Comparison of ENCODE assay signal across 8 mouse cellular contexts in the genomic region with DNA sequence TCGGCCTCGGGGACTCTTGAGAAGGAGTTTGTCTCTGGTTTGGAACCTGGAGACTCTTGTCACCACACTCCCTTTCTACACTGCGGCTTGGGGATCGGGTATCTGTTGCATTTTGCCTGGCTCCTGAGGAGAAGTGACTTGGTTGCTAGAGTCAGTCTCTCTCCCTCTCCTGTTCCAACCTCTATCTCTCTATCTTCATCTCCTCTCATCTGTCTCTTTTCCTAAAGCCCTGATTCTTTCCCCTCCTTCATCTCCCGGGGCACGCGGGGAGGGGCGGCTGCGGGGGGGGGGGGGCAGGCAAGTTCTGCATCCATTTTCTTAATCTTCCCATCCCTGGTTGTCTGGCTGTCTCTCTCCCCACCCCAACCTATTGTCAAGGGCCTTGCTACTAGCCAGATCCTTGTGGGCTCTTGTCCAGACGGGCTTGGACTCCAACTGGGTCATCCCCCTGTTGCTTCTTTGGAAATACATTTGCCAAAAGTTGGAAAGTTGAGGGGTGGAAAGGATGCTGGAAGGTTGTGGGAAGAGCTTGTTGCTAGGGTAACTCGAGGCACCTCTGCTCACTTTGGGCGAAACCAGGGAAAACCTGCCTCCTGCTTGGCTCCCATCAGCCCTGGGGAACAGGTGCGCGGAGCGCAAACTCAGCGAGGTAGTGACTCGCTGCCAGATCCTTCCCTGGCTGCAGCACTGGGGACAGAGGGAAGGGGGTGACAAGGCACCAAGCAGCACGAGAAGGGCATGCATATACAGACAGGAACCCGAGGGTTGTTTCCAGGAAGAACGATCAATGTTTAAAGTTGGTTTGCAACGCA. TPM values are rescaled to one million over a fixed set of nuclear protein-coding genes. Genes with fewer than 3 reads are reported as not detected.
A peak's percentile ranks its signal among the peaks of the same experiment; 100 is the strongest.
DNase-seq lines count a peak whose midpoint lies in the region; ATAC-seq lines count a peak whose summit lies in the region.

No protein-coding gene starts in this region.

- no peak for DNase-seq in heart, postnatal 25 days (ENCODE audit: low spot score)
- peak; percentile 46 for DNase-seq in R1 (ENCODE audit: low read depth, low spot score)
- DNase-seq in forebrain, embryonic 10.5 days (ENCODE audit: extremely low spot score, low spot score) = peak; percentile 19
- DNase-seq in thymus, postnatal 10 days (ENCODE audit: low spot score in 2 of 2) = no peak
- no peak for DNase-seq in kidney, postnatal 36 days

- H3K36me3 ChIP-seq in heart, embryonic 12.5 days = no peaks in the 10 kb centered on the region
- H3K36me3 ChIP-seq in forebrain, embryonic 10.5 days (replicated peaks) = no peaks in the 10 kb centered on the region
- no peaks in the 10 kb centered on the region for H3K36me3 ChIP-seq in limb, embryonic 13.5 days
- no peaks in the 10 kb centered on the region for H3K36me3 ChIP-seq in stomach, embryonic 15.5 days

- peaks cover 8% of the 10 kb centered on the region; the same call in 1 of the 2 replicates for H3K4me1 ChIP-seq in heart, embryonic 12.5 days (replicated peaks)
- H3K4me1 ChIP-seq in forebrain, embryonic 10.5 days = peaks cover 26% of the 10 kb centered on the region
- peaks cover 11% of the 10 kb centered on the region for H3K4me1 ChIP-seq in limb, embryonic 13.5 days
- 0 out of 2 replicates have a peak, but pooled peaks cover 10% of the 10 kb centered on the region for H3K4me1 ChIP-seq in stomach, embryonic 15.5 days

- no peaks in the 10 kb centered on the region; the same call in 1 of the 2 replicates for H3K9me3 ChIP-seq in heart, embryonic 12.5 days (replicated peaks)
- no peaks in the 10 kb centered on the region for H3K9me3 ChIP-seq in forebrain, embryonic 10.5 days
- no peaks in the 10 kb centered on the region for H3K9me3 ChIP-seq in limb, embryonic 13.5 days
- no peaks in the 10 kb centered on the region for H3K9me3 ChIP-seq in stomach, embryonic 15.5 days

- peak overlapping the region; percentile 80 for H3K9ac ChIP-seq in heart, embryonic 12.5 days
- H3K9ac ChIP-seq in limb, embryonic 13.5 days = peak overlapping the region; percentile 67
- 0 out of 2 replicates have a peak overlapping the region, but pooled peaks have one; percentile 19 for H3K9ac ChIP-seq in stomach, embryonic 15.5 days

- intact Hi-C loops in heart, postnatal 25 days (cut with DNase I) = no loop called here

- peak overlapping the region; percentile 62 for H3K4me3 ChIP-seq in heart, embryonic 12.5 days
- peak overlapping the region; percentile 75 for H3K4me3 ChIP-seq in forebrain, embryonic 10.5 days
- H3K4me3 ChIP-seq in limb, embryonic 13.5 days = peak overlapping the region; percentile 55
- peak overlapping the region; percentile 54 for H3K4me3 ChIP-seq in stomach, embryonic 15.5 days (replicated peaks)

- H3K27ac ChIP-seq in heart, embryonic 12.5 days (ENCODE audit: poor library complexity, severe bottlenecking) = no peak overlapping the region
- peak overlapping the region; percentile 84 for H3K27ac ChIP-seq in forebrain, embryonic 10.5 days
- H3K27ac ChIP-seq in limb, embryonic 13.5 days = no peak overlapping the region
- H3K27ac ChIP-seq in stomach, embryonic 15.5 days = no peak overlapping the region

- peaks cover 56% of the 10 kb centered on the region for H3K27me3 ChIP-seq in heart, embryonic 12.5 days (replicated peaks)
- H3K27me3 ChIP-seq in forebrain, embryonic 10.5 days (ENCODE audit: poor library complexity, severe bottlenecking) = peaks cover 64% of the 10 kb centered on the region
- peaks cover 57% of the 10 kb centered on the region for H3K27me3 ChIP-seq in limb, embryonic 13.5 days
- H3K27me3 ChIP-seq in stomach, embryonic 15.5 days (replicated peaks) = peaks cover 21% of the 10 kb centered on the region

- H3K4me2 ChIP-seq in heart, embryonic 12.5 days = peak overlapping the region; percentile 98
- H3K4me2 ChIP-seq in limb, embryonic 13.5 days (replicated peaks) = peak overlapping the region; percentile 94
- H3K4me2 ChIP-seq in stomach, embryonic 15.5 days = peak overlapping the region; percentile 95

- ATAC-seq in heart, embryonic 12.5 days (ENCODE audit: insufficient number of reproducible peaks, low FRiP score) = no peak
- ATAC-seq in limb, embryonic 13.5 days (ENCODE audit: low FRiP score, low read depth) = no peak
- no peak for ATAC-seq in stomach, embryonic 15.5 days (ENCODE audit: insufficient read depth, low FRiP score, low read depth)

- 9% methylated on average over 21 of the region's 21 CpGs for WGBS in heart, embryonic 12.5 days
- 1% methylated on average over 21 of the region's 21 CpGs for whole genome bisulfite sequencing in forebrain, embryonic 10.5 days
- WGBS in limb, embryonic 13.5 days = 7% methylated on average over 21 of the region's 21 CpGs
- 9% methylated on average over 21 of the region's 21 CpGs for WGBS in stomach, embryonic 15.5 days

RNA-seq across cellular contexts. Expression of a gene that starts 0.9 kb away (rescaled TPM):
- polyA plus RNA-seq in heart, embryonic 12.5 days (2016; fragmentation: Nextera tagmentation; extraction: Ambion mirVana) = 1.7 and 2.0 TPM in 2 replicates
- under 1 TPM; 0.05 to 0.14 TPM for total RNA-seq in heart, postnatal 25 days (2021)
- 0.82 and 0.91 TPM in 2 replicates for polyA plus RNA-seq in forebrain, embryonic 10.5 days (2016; fragmentation: Nextera tagmentation; extraction: Ambion mirVana)
- polyA plus RNA-seq in limb, embryonic 13.5 days (2015; fragmentation: Nextera tagmentation; extraction: Ambion mirVana) = 1.0 TPM in 2 replicates
- 0.78 and 0.83 TPM in 2 replicates for polyA plus RNA-seq in stomach, embryonic 15.5 days (2015; fragmentation: Nextera tagmentation; extraction: Ambion mirVana)

RNA-seq across cellular contexts. Expression of a gene that starts 29.7 kb away (rescaled TPM):
- polyA plus RNA-seq in heart, embryonic 12.5 days (2016; fragmentation: Nextera tagmentation; extraction: Ambion mirVana) = 181 and 188 TPM in 2 replicates
- total RNA-seq in heart, postnatal 25 days (2021) = 1,000 to 10,000 TPM; 1,031 to 1,101 TPM
- 37.6 and 39.1 TPM in 2 replicates for polyA plus RNA-seq in forebrain, embryonic 10.5 days (2016; fragmentation: Nextera tagmentation; extraction: Ambion mirVana)
- polyA plus RNA-seq in limb, embryonic 13.5 days (2015; fragmentation: Nextera tagmentation; extraction: Ambion mirVana) = 57.6 and 61.5 TPM in 2 replicates
- 87.9 and 103 TPM in 2 replicates for polyA plus RNA-seq in stomach, embryonic 15.5 days (2015; fragmentation: Nextera tagmentation; extraction: Ambion mirVana)

Comparison
In these comparisons a context has a peak if more than half of its experiments do, and no peak if none do; other contexts are left out.
1. H3K9ac ChIP-seq: peak in every context shown above with its lines; median percentile 80 in heart, embryonic 12.5 days; 67 in limb, embryonic 13.5 days; 19 in stomach, embryonic 15.5 days.
2. DNase-seq: peak in R1 (single experiment) and forebrain, embryonic 10.5 days (single experiment); none in heart, postnatal 25 days (single experiment), thymus, postnatal 10 days (0 of 2) and kidney, postnatal 36 days (0 of 2).
3. Peak in every context shown above with its lines, with median percentiles within 50 percentile points of each other: H3K4me2 ChIP-seq and H3K4me3 ChIP-seq.